Mouse (Mus musculus): ENCODE measurements around the gene Il5ra. TPM values are rescaled to one million over a fixed set of nuclear protein-coding genes. Genes with fewer than 3 reads are reported as not detected.

Il5ra gene
- total and polyA plus RNA-seq, 2 experiments from 2014 or later: 0.04 TPM; not detected in 1

DNA sequence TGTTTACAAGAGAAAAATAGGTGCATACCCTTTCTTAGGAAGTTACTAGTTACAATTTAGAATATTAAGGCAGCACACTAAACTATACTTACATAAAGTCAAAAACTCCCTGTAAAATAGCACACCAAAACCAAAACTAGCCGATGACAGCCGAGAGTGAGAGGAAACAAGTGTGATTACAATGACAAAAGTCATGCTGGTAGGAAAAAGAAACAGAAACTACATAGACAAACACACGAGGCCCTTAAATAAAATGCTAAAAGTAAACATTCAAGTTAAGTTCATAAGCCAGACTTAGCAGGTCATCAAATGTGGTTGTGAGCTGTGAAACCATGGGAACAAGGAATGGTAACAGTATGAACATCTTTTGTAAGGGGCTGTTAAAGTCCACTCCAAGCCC, 38.3 kb upstream of the Il5ra start:
- no peak for TF ChIP-seq CTCF (IDR thresholded peaks at IDR 0.05)
- ATAC-seq (ENCODE audit: low FRiP score) (no peak), DNase-seq (ENCODE audit: low spot score) (no peak)
- WGBS: 91% methylated on average over 3 of the region's 3 CpGs
- Histone ChIP-seq H3K4me3 (ENCODE audit: low read depth, low read length) (no peak overlapping the region), H3K36me3 (ENCODE audit: insufficient read depth, low read length) (peaks cover 16% of the 10 kb centered on the region; the same call in 1 of the 2 replicates), H3K9me3 (ENCODE audit: low read length) (no peaks in the 10 kb centered on the region), H3K4me1 (ENCODE audit: insufficient read depth, low read length) (no peaks in the 10 kb centered on the region), H3K9ac (replicated peaks; ENCODE audit: low read length, poor library complexity, severe bottlenecking) (no peak overlapping the region), H3K27me3 (ENCODE audit: insufficient read depth, low read length) (no peaks in the 10 kb centered on the region), H3K4me2 (ENCODE audit: low read depth, low read length, poor library complexity, severe bottlenecking) (no peak overlapping the region), H3K27ac (ENCODE audit: low read depth, low read length) (no peak overlapping the region)

DNA sequence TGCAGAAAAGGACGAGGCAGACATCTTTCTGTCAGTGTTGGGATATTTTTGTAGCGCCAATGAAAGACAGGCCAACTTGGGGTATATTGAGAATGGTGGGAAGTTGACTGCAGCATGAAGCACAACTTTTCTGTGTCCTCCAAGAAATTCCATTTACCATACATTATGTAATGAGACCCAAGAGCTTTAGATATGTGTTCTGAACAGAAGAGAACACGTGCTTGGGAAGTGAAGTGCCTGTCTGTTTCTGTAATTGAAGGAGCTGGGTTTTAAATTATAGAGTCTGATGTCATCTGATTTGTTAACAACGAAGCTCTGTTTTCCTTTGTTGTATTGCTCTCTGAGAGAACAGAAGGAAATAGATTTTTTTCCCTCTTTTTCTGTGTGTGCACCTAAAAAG, 21.2 kb upstream of the Il5ra start:
- H3K9ac ChIP-seq (replicated peaks; ENCODE audit: low read length, poor library complexity, severe bottlenecking): peak overlapping the region; percentile 42; the same call in 1 of the 2 replicates

GRCm38 (mm10) chr6:106769290-106769866, 20.5 kb upstream of the Il5ra start:
- WGBS: 3% methylated on average over 32 of the region's 33 CpGs
- Histone ChIP-seq H3K4me3 (ENCODE audit: low read depth, low read length) (peak overlapping the region; percentile 79), H3K4me2 (ENCODE audit: low read depth, low read length, poor library complexity, severe bottlenecking) (peak overlapping the region; percentile 79), H3K27me3 (ENCODE audit: insufficient read depth, low read length) (no peaks in the 10 kb centered on the region), H3K9me3 (ENCODE audit: low read length) (no peaks in the 10 kb centered on the region), H3K27ac (ENCODE audit: low read depth, low read length) (0 out of 2 replicates have a peak overlapping the region, but pooled peaks have one; percentile 33), H3K9ac (replicated peaks; ENCODE audit: low read length, poor library complexity, severe bottlenecking) (peak overlapping the region; percentile 42), H3K4me1 (ENCODE audit: insufficient read depth, low read length) (peaks cover 4% of the 10 kb centered on the region), H3K36me3 (ENCODE audit: insufficient read depth, low read length) (peaks cover 5% of the 10 kb centered on the region; the same call in 1 of the 2 replicates)
- TF ChIP-seq CTCF (IDR thresholded peaks at IDR 0.05): no peak
- DNase-seq (ENCODE audit: low spot score) (peak; percentile 22), ATAC-seq (ENCODE audit: low FRiP score) (peak; percentile 86)

More for the DNA sequence above, 21.2 kb upstream of the Il5ra start:
- Histone ChIP-seq H3K36me3 (ENCODE audit: insufficient read depth, low read length) (peaks cover 5% of the 10 kb centered on the region; the same call in 1 of the 2 replicates), H3K9me3 (ENCODE audit: low read length) (no peaks in the 10 kb centered on the region), H3K27ac (ENCODE audit: low read depth, low read length) (no peak overlapping the region), H3K27me3 (ENCODE audit: insufficient read depth, low read length) (no peaks in the 10 kb centered on the region), H3K4me2 (ENCODE audit: low read depth, low read length, poor library complexity, severe bottlenecking) (peak overlapping the region; percentile 79), H3K4me1 (ENCODE audit: insufficient read depth, low read length) (peaks cover 4% of the 10 kb centered on the region), H3K4me3 (ENCODE audit: low read depth, low read length) (peak overlapping the region; percentile 79)
- 56% methylated on average over 4 of the region's 4 CpGs for WGBS
- no peak for ATAC-seq (ENCODE audit: low FRiP score)
- DNase-seq (ENCODE audit: low spot score): no peak
- TF ChIP-seq CTCF (IDR thresholded peaks at IDR 0.05): no peak

GRCm38 (mm10) chr6:106768640-106769289, 19.9 kb upstream of the Il5ra start, which contains the start of gene Trnt1:
Trnt1 (plus strand) TSS chr6:106769120.
- H3K9ac ChIP-seq (replicated peaks; ENCODE audit: low read length, poor library complexity, severe bottlenecking): peak within 1 kb of the TSS; percentile 42
- peak; percentile 100 for ATAC-seq (ENCODE audit: low FRiP score)
- peak; percentile 99 for DNase-seq (ENCODE audit: low spot score)
- no peak for TF ChIP-seq CTCF (IDR thresholded peaks at IDR 0.05)
- WGBS: 8% methylated on average over 35 of the region's 35 CpGs
- peak within 1 kb of the TSS; percentile 79 for H3K4me3 ChIP-seq (ENCODE audit: low read depth, low read length)
- H3K4me1 ChIP-seq (ENCODE audit: insufficient read depth, low read length): peaks cover 4% of the 10 kb centered on the region
- H3K4me2 ChIP-seq (ENCODE audit: low read depth, low read length, poor library complexity, severe bottlenecking): peak within 1 kb of the TSS; percentile 79
- no peaks in the 10 kb centered on the region for H3K27me3 ChIP-seq (ENCODE audit: insufficient read depth, low read length)
- H3K36me3 ChIP-seq (ENCODE audit: insufficient read depth, low read length): peaks cover 5% of the 10 kb centered on the region; the same call in 1 of the 2 replicates
- H3K9me3 ChIP-seq (ENCODE audit: low read length): no peaks in the 10 kb centered on the region
- H3K27ac ChIP-seq (ENCODE audit: low read depth, low read length): 0 out of 2 replicates have a peak within 1 kb of the TSS, but pooled peaks have one; percentile 33

- no peak overlapping the region for H3K9ac ChIP-seq (replicated peaks; ENCODE audit: low read length, poor library complexity, severe bottlenecking)
- H3K9me3 ChIP-seq (ENCODE audit: low read length): no peaks in the 10 kb centered on the region
- H3K4me1 ChIP-seq (ENCODE audit: insufficient read depth, low read length): peaks cover 4% of the 10 kb centered on the region
- no peak overlapping the region for H3K27ac ChIP-seq (ENCODE audit: low read depth, low read length)
- ATAC-seq (ENCODE audit: low FRiP score): no peak
- DNase-seq (ENCODE audit: low spot score): no peak
- no peaks in the 10 kb centered on the region; the same call in 1 of the 2 replicates for H3K36me3 ChIP-seq (ENCODE audit: insufficient read depth, low read length)
- TF ChIP-seq CTCF (IDR thresholded peaks at IDR 0.05): no peak
- H3K4me2 ChIP-seq (ENCODE audit: low read depth, low read length, poor library complexity, severe bottlenecking): no peak overlapping the region
- no peaks in the 10 kb centered on the region for H3K27me3 ChIP-seq (ENCODE audit: insufficient read depth, low read length)
- WGBS: 85% methylated on average over 4 of the region's 4 CpGs
- H3K4me3 ChIP-seq (ENCODE audit: low read depth, low read length): no peak overlapping the region
Measured at GRCm38 (mm10) chr6:106766774-106767173, 17.9 kb upstream of the Il5ra start.

- Histone ChIP-seq H3K27me3 (ENCODE audit: insufficient read depth, low read length) (no peaks in the 10 kb centered on the region), H3K36me3 (ENCODE audit: insufficient read depth, low read length) (no peaks in the 10 kb centered on the region), H3K9ac (replicated peaks; ENCODE audit: low read length, poor library complexity, severe bottlenecking) (no peak overlapping the region), H3K4me1 (ENCODE audit: insufficient read depth, low read length) (peaks cover 4% of the 10 kb centered on the region), H3K4me2 (ENCODE audit: low read depth, low read length, poor library complexity, severe bottlenecking) (no peak overlapping the region), H3K4me3 (ENCODE audit: low read depth, low read length) (no peak overlapping the region), H3K27ac (ENCODE audit: low read depth, low read length) (no peak overlapping the region), H3K9me3 (ENCODE audit: low read length) (no peaks in the 10 kb centered on the region)
- no peak for DNase-seq (ENCODE audit: low spot score)
- TF ChIP-seq CTCF (IDR thresholded peaks at IDR 0.05): no peak
- WGBS: 76% methylated on average over 1 of the region's 1 CpGs
- no peak for ATAC-seq (ENCODE audit: low FRiP score)
Measured at GRCm38 (mm10) chr6:106765892-106766291, 17.1 kb upstream of the Il5ra start.
